Mouse (Mus musculus): Measurements from ENCODE around the gene Tmprss4. TPM values are rescaled to one million over a fixed set of nuclear protein-coding genes. Genes with fewer than 3 reads are reported as not detected.

Tmprss4 gene
- polyA plus RNA-seq, 1 experiment: 1.2 TPM

DNA sequence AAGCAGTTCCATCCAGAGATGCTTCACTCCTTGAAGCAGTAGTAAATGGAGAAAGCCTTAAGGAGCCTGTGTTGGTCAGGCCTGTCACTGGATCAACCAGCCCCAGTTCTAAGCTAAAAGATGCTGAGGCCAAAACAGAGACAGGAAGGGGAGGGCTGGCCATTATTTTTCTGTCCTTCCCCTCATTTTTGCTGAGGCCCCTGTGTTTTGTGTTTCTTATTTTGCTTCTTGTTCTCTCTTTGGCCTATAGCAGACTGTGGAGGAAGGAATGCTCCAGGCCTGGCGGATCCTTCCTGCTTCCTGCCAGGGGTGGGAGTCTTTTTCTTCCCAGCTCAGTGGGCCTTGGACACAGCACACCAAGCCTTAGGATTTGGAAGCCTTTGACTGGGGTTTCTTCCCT, 41.5 kb upstream of the Tmprss4 start:
- Histone ChIP-seq H3K4me3 (ENCODE audit: insufficient read depth, low read depth, low read length) (no peak overlapping the region), H3K27ac (ENCODE audit: insufficient read depth, low read depth, low read length) (no peak overlapping the region), H3K36me3 (ENCODE audit: control insufficient read depth, insufficient read depth, low read length) (no peaks in the 10 kb centered on the region), H3K4me1 (ENCODE audit: control insufficient read depth, insufficient read depth, low read length) (no peaks in the 10 kb centered on the region), H3K27me3 (replicated peaks; ENCODE audit: control insufficient read depth, insufficient read depth, low read length) (no peaks in the 10 kb centered on the region)
- 68% methylated on average over 1 of the region's 1 CpGs for WGBS
- TF ChIP-seq CTCF (conservative IDR thresholded peaks at IDR 0.05; ENCODE audit: insufficient read depth, insufficient read length, low read depth, low read length) (no peak), POLR2A (IDR thresholded peaks at IDR 0.05; ENCODE audit: low read depth, low read length) (no peak)
- DNase-seq: no peak

DNA sequence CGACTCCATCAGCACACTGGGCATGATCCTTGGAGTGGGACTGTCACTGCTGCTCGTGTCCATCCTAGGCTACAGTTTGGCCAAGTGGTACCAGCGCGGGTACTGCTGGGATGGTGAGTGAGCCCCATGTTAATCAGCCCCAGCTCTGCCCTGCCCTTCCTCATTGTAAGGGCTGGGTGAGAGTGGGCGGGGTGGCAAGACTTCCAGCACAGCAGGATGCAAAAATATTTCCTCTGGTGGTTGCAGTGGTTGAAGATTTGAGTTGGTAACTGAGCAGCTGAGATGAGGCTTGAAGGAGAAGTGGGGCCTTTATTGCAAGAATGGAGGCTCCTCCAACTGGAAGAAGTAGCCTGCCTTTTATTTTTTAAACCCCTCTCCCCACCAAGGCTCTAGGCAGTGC, 37.5 kb upstream of the Tmprss4 start:
- TF ChIP-seq POLR2A (IDR thresholded peaks at IDR 0.05; ENCODE audit: low read depth, low read length) (no peak), CTCF (conservative IDR thresholded peaks at IDR 0.05; ENCODE audit: insufficient read depth, insufficient read length, low read depth, low read length) (no peak)
- 75% methylated on average over 5 of the region's 5 CpGs for WGBS
- no peak for DNase-seq

DNA sequence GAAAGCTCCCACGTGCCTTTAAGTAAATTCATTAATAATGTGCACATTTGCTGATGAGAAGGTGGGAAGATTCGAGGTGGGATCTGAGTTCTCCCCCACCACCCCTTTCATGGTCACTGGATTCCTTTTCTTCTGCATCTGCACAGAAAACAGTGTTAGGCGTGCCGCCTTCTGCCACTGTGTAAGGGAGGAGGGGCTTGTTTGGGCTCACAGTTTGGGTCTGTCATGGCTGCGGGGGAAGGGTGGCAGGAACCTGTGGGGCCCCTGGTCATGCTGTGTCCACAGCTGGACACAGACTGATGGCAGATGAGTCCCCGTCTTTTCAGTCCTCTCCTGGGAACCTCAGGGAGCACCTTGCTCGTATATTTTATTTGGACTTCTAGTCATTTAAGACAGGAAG, 32.9 kb upstream of the Tmprss4 start:
- WGBS: 60% methylated on average over 7 of the region's 7 CpGs
- no peaks in the 10 kb centered on the region for H3K4me1 ChIP-seq (ENCODE audit: control insufficient read depth, insufficient read depth, low read length)
- TF ChIP-seq CTCF (conservative IDR thresholded peaks at IDR 0.05; ENCODE audit: insufficient read depth, insufficient read length, low read depth, low read length): no peak
- TF ChIP-seq POLR2A (IDR thresholded peaks at IDR 0.05; ENCODE audit: low read depth, low read length): no peak

More for the DNA sequence above, 37.5 kb upstream of the Tmprss4 start:
- no peak overlapping the region for H3K27ac ChIP-seq (ENCODE audit: insufficient read depth, low read depth, low read length)
- no peaks in the 10 kb centered on the region for H3K4me1 ChIP-seq (ENCODE audit: control insufficient read depth, insufficient read depth, low read length)
- no peaks in the 10 kb centered on the region for H3K36me3 ChIP-seq (ENCODE audit: control insufficient read depth, insufficient read depth, low read length)
- H3K4me3 ChIP-seq (ENCODE audit: insufficient read depth, low read depth, low read length): no peak overlapping the region
- no peaks in the 10 kb centered on the region for H3K27me3 ChIP-seq (replicated peaks; ENCODE audit: control insufficient read depth, insufficient read depth, low read length)

DNA sequence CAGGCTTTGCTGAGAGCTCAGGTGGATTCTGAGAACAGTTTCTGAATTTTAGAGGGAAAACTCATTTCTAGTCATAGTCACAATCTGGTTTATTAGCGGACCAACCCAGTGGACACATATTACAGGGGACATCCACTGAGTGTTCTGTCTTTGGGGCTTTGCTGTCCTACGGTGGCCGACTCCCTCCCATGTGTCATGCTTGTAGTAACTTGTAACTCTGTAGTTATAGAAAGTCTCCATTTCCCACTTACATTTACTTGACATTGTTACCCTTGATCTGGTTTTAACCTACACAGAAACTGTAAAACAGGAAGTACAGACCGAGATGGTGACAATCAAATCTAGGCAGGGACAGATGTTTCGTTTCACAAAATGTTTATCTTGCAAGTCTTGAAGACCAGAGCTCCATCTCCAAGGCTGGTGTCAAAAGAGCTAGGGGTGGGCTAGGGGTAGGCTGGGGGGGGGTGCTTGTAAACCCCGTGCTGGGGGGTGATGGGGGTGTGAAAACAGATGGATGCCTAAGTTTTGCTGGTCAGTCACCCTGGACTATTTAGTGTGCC, 31.9 kb upstream of the Tmprss4 start:
- WGBS: 50% methylated on average over 6 of the region's 6 CpGs
- no peaks in the 10 kb centered on the region for H3K36me3 ChIP-seq (ENCODE audit: control insufficient read depth, insufficient read depth, low read length)

More for the DNA sequence above, 32.9 kb upstream of the Tmprss4 start:
- H3K27me3 ChIP-seq (replicated peaks; ENCODE audit: control insufficient read depth, insufficient read depth, low read length): no peaks in the 10 kb centered on the region
- DNase-seq: no peak
- no peaks in the 10 kb centered on the region for H3K36me3 ChIP-seq (ENCODE audit: control insufficient read depth, insufficient read depth, low read length)
- H3K4me3 ChIP-seq (ENCODE audit: insufficient read depth, low read depth, low read length): no peak overlapping the region
- H3K27ac ChIP-seq (ENCODE audit: insufficient read depth, low read depth, low read length): no peak overlapping the region

DNA sequence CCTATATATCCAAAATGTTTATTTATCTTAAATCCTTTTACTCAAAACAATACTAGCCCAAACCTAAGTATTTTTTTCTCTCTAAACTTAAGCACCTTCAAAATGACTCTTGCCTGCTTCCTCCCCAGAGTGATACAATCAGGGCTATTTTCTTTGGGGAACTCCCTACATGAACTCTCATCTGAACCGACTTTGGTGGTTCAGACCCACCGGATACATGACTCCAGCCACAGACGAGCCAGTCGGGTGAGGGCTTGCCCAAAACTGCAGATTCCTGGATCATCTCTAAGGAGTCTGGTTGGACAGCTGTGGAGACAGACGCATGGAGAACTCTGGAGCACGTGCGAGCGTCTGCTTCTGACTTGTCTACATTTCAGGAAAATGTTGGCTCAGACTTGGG, 25.5 kb upstream of the Tmprss4 start:
- WGBS: 60% methylated on average over 8 of the region's 8 CpGs
- H3K4me1 ChIP-seq (ENCODE audit: control insufficient read depth, insufficient read depth, low read length): no peaks in the 10 kb centered on the region

More for the DNA sequence above, 31.9 kb upstream of the Tmprss4 start:
- no peak overlapping the region for H3K27ac ChIP-seq (ENCODE audit: insufficient read depth, low read depth, low read length)
- H3K27me3 ChIP-seq (replicated peaks; ENCODE audit: control insufficient read depth, insufficient read depth, low read length): no peaks in the 10 kb centered on the region
- no peak for DNase-seq
- H3K4me1 ChIP-seq (ENCODE audit: control insufficient read depth, insufficient read depth, low read length): no peaks in the 10 kb centered on the region
- H3K4me3 ChIP-seq (ENCODE audit: insufficient read depth, low read depth, low read length): no peak overlapping the region
- no peak for TF ChIP-seq POLR2A (IDR thresholded peaks at IDR 0.05; ENCODE audit: low read depth, low read length)
- TF ChIP-seq CTCF (conservative IDR thresholded peaks at IDR 0.05; ENCODE audit: insufficient read depth, insufficient read length, low read depth, low read length): no peak

DNA sequence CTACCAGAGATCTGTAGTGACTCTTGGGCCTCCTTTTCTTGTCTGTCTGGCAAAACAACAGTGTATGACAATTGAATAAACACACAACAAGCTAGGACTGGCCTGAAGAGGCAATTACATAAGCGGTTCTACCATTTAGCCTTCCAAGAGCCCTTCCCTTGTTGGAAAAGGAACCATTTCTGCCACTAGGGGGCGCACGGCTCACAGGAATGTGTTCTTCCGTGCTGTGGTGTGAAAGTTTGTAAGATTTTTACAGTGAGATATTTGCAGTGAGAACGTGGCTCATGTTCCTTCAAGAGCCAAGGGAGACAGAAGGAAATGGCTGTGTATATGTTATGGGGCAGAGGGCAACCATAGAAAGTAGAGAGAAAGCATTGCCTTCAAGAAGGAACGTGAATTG, 17.7 kb upstream of the Tmprss4 start:
- Histone ChIP-seq H3K4me3 (ENCODE audit: insufficient read depth, low read depth, low read length) (no peak overlapping the region), H3K36me3 (ENCODE audit: control insufficient read depth, insufficient read depth, low read length) (no peaks in the 10 kb centered on the region), H3K27ac (ENCODE audit: insufficient read depth, low read depth, low read length) (no peak overlapping the region), H3K4me1 (ENCODE audit: control insufficient read depth, insufficient read depth, low read length) (no peaks in the 10 kb centered on the region; the same call in 1 of the 2 replicates), H3K27me3 (replicated peaks; ENCODE audit: control insufficient read depth, insufficient read depth, low read length) (no peaks in the 10 kb centered on the region)
- WGBS: 11% methylated on average over 6 of the region's 6 CpGs
- DNase-seq: peak; percentile 93
- TF ChIP-seq POLR2A (IDR thresholded peaks at IDR 0.05; ENCODE audit: low read depth, low read length): no peak
- peak; percentile 97 for TF ChIP-seq CTCF (conservative IDR thresholded peaks at IDR 0.05; ENCODE audit: insufficient read depth, insufficient read length, low read depth, low read length)

More for the DNA sequence above, 25.5 kb upstream of the Tmprss4 start:
- no peak for TF ChIP-seq POLR2A (IDR thresholded peaks at IDR 0.05; ENCODE audit: low read depth, low read length)
- no peak for TF ChIP-seq CTCF (conservative IDR thresholded peaks at IDR 0.05; ENCODE audit: insufficient read depth, insufficient read length, low read depth, low read length)
- no peak for DNase-seq
- Histone ChIP-seq H3K36me3 (ENCODE audit: control insufficient read depth, insufficient read depth, low read length) (no peaks in the 10 kb centered on the region), H3K27me3 (replicated peaks; ENCODE audit: control insufficient read depth, insufficient read depth, low read length) (no peaks in the 10 kb centered on the region), H3K4me3 (ENCODE audit: insufficient read depth, low read depth, low read length) (no peak overlapping the region), H3K27ac (ENCODE audit: insufficient read depth, low read depth, low read length) (no peak overlapping the region)

DNA sequence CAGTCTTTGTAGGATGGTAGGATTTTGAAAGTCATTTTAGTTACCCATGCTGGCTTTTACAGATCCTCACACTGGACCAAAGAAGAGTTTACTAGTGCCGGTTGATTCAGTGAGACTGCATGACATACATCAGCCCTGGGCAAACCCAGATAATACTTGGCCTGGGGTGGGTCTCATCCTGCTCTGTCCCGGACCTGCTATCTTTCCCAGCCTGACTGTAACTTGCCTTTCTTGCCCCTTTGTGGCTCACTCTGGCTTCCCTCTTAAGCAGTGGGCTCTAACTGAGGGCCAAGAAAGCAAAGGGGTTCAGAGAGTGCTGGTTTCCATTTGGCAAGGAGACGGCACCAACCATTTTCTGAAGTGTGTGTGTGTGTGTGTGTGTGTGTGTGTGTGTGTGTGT, 15.8 kb upstream of the Tmprss4 start:
- no peak for TF ChIP-seq CTCF (conservative IDR thresholded peaks at IDR 0.05; ENCODE audit: insufficient read depth, insufficient read length, low read depth, low read length)
- WGBS: 88% methylated on average over 3 of the region's 3 CpGs
- Histone ChIP-seq H3K36me3 (ENCODE audit: control insufficient read depth, insufficient read depth, low read length) (no peaks in the 10 kb centered on the region), H3K27ac (ENCODE audit: insufficient read depth, low read depth, low read length) (no peak overlapping the region), H3K4me1 (ENCODE audit: control insufficient read depth, insufficient read depth, low read length) (no peaks in the 10 kb centered on the region; the same call in 1 of the 2 replicates), H3K27me3 (replicated peaks; ENCODE audit: control insufficient read depth, insufficient read depth, low read length) (no peaks in the 10 kb centered on the region), H3K4me3 (ENCODE audit: insufficient read depth, low read depth, low read length) (no peak overlapping the region)
- DNase-seq: no peak
